Mouse (Mus musculus) liver, adult 2 months (tissue): Measurements from ENCODE around the gene Tmem238.

Source experiments
- CTCF ChIP-seq: fragments of 200-500 bp; IDR thresholded peaks from 2 replicates; pipeline ENCODE4 v1.5.1; 2011; ENCODE audit warnings: low read depth, low read length, control low read depth
- POLR2A ChIP-seq: fragments of 200-500 bp; IDR thresholded peaks from 2 replicates; pipeline ENCODE4 v1.6.1; 2011; ENCODE audit warnings: low read length, control low read depth; ENCODE audit not compliant: insufficient read depth; ENCODE audit errors: extremely low read depth

DNA sequence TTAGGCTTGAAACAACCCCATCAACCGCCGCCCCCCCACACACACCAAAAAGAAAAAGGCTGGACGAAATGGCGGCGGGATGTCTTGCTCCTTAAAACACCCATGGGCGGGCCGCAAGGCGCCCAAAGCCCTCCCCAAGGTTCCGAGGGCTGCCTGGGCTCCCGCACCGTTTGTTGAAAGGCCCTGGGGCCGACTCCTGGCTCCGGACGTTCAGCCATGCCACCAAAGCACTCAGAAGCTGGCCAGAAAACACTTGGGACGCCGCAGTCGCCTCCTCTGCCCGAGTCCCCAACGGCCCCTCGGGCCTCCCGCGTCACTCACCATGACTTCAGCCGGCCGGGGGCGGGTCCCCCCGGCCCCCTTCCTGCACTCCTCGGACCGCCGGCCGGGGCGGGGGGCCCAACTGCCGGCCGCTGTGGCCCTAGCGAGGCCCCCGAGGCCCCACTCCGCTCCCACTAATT is 22.4 kb upstream of the Tmem238 start:
- TF ChIP-seq CTCF: no peak
- TF ChIP-seq POLR2A: no peak
